Mouse (Mus musculus): ENCODE data around the gene Gm27021.

Gene Gm27021

DNA sequence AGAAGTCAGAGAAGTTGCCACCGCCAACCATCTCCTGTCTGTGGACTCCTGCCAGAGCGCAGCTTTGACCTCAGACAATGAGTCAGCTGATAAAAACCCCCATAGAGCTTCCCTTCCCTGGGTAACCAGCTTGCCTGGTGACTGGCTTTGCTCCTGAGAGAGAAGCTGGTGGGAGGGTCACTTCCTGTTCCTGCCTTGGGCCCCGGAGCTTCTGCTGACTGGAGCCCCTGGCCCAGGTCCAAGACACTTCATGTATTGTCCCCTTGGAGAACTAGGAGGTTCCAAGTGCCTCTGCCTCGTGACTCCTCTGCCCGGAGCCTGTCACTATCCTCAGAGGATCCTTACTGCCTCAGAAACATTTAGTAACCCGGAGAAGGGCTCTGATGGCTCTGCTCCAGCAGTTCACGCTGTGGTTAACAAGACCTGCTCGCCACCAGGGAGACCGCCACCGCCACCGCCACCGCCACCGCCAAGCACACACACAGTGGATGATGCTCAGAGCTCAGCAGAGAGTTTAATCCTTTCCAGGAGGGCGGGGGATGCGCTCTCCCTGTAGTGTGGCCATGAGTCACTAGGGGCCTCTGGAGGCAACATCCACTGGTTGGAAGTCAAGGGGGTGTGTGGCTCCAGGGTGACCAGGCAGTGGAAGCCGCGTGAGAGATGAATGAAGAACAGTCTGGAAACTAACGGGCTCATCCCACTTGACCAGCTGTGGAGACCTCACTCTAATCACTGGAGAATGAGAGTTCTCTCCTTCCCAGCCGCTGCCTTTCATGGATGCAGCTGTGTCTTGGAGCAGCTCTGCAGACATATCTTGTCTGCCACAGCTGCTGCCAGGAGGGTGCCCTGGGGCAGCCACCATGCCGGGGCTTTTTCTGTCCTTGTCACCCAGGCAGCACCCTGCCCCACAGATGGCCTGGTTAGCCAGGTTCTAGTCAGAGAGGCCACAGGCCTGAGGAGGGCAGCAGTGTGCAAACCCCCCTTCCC is 103.7 kb downstream of the Gm27021 start:
- DNase-seq: peak; percentile 64

GRCm38 (mm10) chr8:120563348-120563724 is 104.5 kb downstream of the Gm27021 start:
- no peak for DNase-seq

GRCm38 (mm10) chr8:120562680-120563347 is 105.1 kb downstream of the Gm27021 start:
- DNase-seq: no peak

DNA sequence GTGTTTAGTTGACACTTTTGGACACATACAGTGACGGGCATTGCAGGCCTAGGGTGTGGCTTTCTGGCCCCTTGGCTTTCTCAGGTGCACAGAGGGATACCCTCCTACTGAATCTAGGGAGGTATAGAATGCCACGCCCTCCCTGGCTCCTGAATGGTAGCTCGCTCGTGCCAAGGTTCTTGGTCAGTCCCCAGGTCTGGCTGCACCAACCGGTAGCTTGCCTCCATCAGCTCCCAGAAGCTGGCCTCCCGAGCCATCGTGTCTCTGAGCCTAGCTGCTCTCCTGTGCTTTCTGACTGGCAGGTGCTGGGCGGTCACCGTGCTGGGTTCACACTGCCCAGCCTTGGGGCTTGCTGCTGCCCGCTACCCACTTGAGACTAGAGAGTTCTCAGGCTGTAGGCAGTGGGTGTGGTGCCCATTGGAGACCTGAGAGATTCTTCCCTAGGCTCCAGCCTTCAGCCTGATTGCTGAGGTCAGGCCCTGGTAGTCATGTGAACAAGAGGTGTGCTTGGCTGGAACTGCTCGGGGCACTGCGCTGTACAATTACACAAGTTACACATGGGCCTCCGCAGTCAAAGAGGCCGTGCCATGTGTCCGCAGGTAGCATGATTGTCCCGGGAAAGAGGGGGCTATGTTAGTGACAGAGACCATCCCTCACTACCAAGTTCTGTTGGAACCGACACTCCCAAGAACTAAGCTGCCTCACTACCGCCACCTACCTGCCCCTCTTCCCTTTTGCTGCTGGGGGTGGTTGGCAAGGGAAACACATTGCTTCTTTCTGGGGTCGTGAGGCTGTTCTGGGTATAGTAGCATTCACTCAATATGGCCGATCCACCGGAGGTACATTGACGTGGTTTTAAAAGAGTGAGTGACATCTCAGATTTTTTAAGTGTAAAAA is 106.1 kb downstream of the Gm27021 start:
- DNase-seq: no peak

DNA sequence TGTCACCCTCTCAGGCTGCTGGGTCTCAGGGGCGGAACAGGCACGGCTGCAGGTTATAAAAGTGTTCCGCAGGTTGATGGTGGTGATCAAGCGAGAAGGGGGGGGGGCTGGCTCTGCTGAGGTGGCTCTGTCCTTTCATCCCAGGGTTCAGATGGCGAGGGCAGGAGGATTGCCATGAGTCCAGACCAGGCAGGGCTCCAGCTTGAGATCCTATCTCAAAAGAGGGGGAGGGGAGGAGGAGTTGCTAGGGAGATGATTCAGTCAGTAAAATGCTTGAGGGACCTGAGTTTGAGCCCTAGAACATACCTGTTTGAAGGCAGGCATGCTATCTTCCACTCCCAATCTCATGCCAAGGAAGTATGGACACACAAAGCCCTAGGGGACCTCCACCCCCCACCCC is 107.3 kb downstream of the Gm27021 start:
- no peak for DNase-seq

GRCm38 (mm10) chr8:120559654-120560053 is 108.2 kb downstream of the Gm27021 start:
- DNase-seq: no peak
